10 mouse cellular contexts compared by ENCODE assay signal in genomic region chr5:138473601-138474000, GRCm38 (mm10). TPM values are rescaled to one million over a fixed set of nuclear protein-coding genes. Genes with fewer than 3 reads are reported as not detected.
DNase-seq lines count a peak whose midpoint lies in the region; TF ChIP-seq lines count a peak whose summit lies in the region.
"Had no signal": no experiment of that assay in that cellular context is flagged by ENCODE, and none has a peak within 500 bp of the region (broad histone marks: within the 10 kb centered on the region; RNA-seq: fewer than 3 reads in every experiment).

No protein-coding gene starts in this region.

- no peak overlapping the region for H3K4me3 ChIP-seq in heart, adult 2 months
- no peak overlapping the region for H3K4me3 ChIP-seq in cortical plate, adult 2 months (ENCODE audit: insufficient read depth, low read length)
- H3K4me3 ChIP-seq: embryonic facial prominence, embryonic 13.5 days; limb, embryonic 15.5 days had no signal

- TF ChIP-seq EP300 in heart, adult 2 months (IDR thresholded peaks at IDR 0.05; ENCODE audit: insufficient read depth, low read depth, low read length), result 0 out of 2 replicates have a peak, but pooled peaks have one; percentile 43

- peak; percentile 72 for TF ChIP-seq CTCF in heart, adult 2 months (IDR thresholded peaks at IDR 0.05)
- TF ChIP-seq CTCF in cortical plate, adult 2 months (IDR thresholded peaks at IDR 0.05; ENCODE audit: extremely low read depth, insufficient read depth, low read length), result peak; percentile 78

- H3K27ac ChIP-seq in heart, adult 2 months, result no peak overlapping the region
- H3K27ac ChIP-seq in cortical plate, adult 2 months (ENCODE audit: insufficient read depth, low read length), result no peak overlapping the region
- H3K27ac ChIP-seq: embryonic facial prominence, embryonic 13.5 days; limb, embryonic 15.5 days had no signal

- no peaks in the 10 kb centered on the region for H3K36me3 ChIP-seq in heart, adult 2 months (ENCODE audit: control insufficient read depth, insufficient read depth, low read length)
- H3K36me3 ChIP-seq: embryonic facial prominence, embryonic 13.5 days; limb, embryonic 15.5 days had no signal

- intact Hi-C loops in heart, adult 2 months (cut with DNase I), result loop anchor here (5.0 kb wide), 1 partner anchor 251 kb away; no protein-coding TSS in a partner anchor
- intact Hi-C loops in heart, postnatal 25 days (cut with DNase I), result no loop called here

- TF ChIP-seq POLR2A in heart, adult 2 months (IDR thresholded peaks at IDR 0.05; ENCODE audit: insufficient read depth, low read depth, low read length), result no peak
- no peak for TF ChIP-seq POLR2A in cortical plate, adult 2 months (IDR thresholded peaks at IDR 0.05; ENCODE audit: extremely low read depth, insufficient read depth, low read length)

- whole genome bisulfite sequencing in heart, adult 2 months, result 19% methylated on average over 6 of the region's 6 CpGs

- DNase-seq in heart, adult 2 months, result peak; percentile 31 to 56
- no peak for DNase-seq in heart, postnatal 25 days (ENCODE audit: low spot score)
- DNase-seq in A20 (ENCODE audit: low read depth, low spot score), result peak; percentile 60
- DNase-seq in adipocyte (ENCODE audit: low spot score), result peak; percentile 88
- DNase-seq in kidney, postnatal 25 days, result peak; percentile 60 to 71
- DNase-seq in mesoderm, embryonic 11.5 days (ENCODE audit: low read depth, low spot score), result peak; percentile 64
- DNase-seq in thymus, postnatal 0 days (ENCODE audit: low spot score), result peak; percentile 70

- H3K9ac ChIP-seq in heart, adult 2 months (ENCODE audit: low read depth, low read length), result no peak overlapping the region
- H3K9ac ChIP-seq: embryonic facial prominence, embryonic 13.5 days; limb, embryonic 15.5 days had no signal

- no peaks in the 10 kb centered on the region for H3K79me2 ChIP-seq in heart, adult 2 months (replicated peaks; ENCODE audit: control insufficient read depth, insufficient read depth, low read length)

- no peaks in the 10 kb centered on the region for H3K4me1 ChIP-seq in heart, adult 2 months (ENCODE audit: control insufficient read depth, insufficient read depth, low read length)
- no peaks in the 10 kb centered on the region for H3K4me1 ChIP-seq in cortical plate, adult 2 months (ENCODE audit: control insufficient read depth, insufficient read depth, low read length)
- H3K4me1 ChIP-seq: embryonic facial prominence, embryonic 13.5 days; limb, embryonic 15.5 days had no signal

- no peaks in the 10 kb centered on the region for H3K27me3 ChIP-seq in heart, adult 2 months (ENCODE audit: control insufficient read depth, insufficient read depth, low read length)
- H3K27me3 ChIP-seq: embryonic facial prominence, embryonic 13.5 days; limb, embryonic 15.5 days had no signal

RNA-seq across cellular contexts. Expression of gene Zfp157, which starts 32.3 kb away (rescaled TPM):
- total RNA-seq in heart, adult 2 months (2021), result 1 to 10 TPM; 3.5 to 4.5 TPM
- polyA plus RNA-seq in heart, adult 2 months (2012; rRNA removed), result 1.9 and 5.5 TPM in 2 replicates
- 1 to 10 TPM; 5.4 to 7.2 TPM for total RNA-seq in heart, postnatal 25 days (2021)
- 16.0 and 17.2 TPM in 2 replicates for polyA plus RNA-seq in cortical plate, adult 2 months (2012; rRNA removed)
- polyA plus RNA-seq in thymus, postnatal 0 days (2015; fragmentation: Nextera tagmentation; extraction: Ambion mirVana), result 19.2 and 22.6 TPM in 2 replicates
